Mouse (Mus musculus) thymus, postnatal 14 days (tissue): ENCODE results near the gene Arhgef12.
A peak's percentile ranks its signal among the peaks of the same experiment; 100 is the strongest.
"Not testable (repeated sequence)": the region's sequence is repeated elsewhere in the genome, so short reads cannot be mapped to it uniquely, and the experiment has no call there.

Source experiments
- DNase-seq: peaks from one replicate; pipeline ENCODE4 v3.0.0; 2021

Arhgef12 gene

GRCm38 (mm10) chr9:42995298-42995697, 111.7 kb downstream of the Arhgef12 start:
- no peak for DNase-seq

- DNase-seq, result no peak
These were observed 112.3 kb downstream of the Arhgef12 start for GRCm38 (mm10) chr9:42994708-42995107.

GRCm38 (mm10) chr9:42993659-42994058, 113.4 kb downstream of the Arhgef12 start:
- no peak for DNase-seq

GRCm38 (mm10) chr9:42987988-42988387, 119.1 kb downstream of the Arhgef12 start:
- no peak for DNase-seq

GRCm38 (mm10) chr9:42968894-42969521, 138.0 kb downstream of the Arhgef12 start:
- no peak for DNase-seq

- DNase-seq, result no peak
These were observed 139.3 kb downstream of the Arhgef12 start for GRCm38 (mm10) chr9:42967731-42968130.

GRCm38 (mm10) chr9:42964809-42965208, 142.2 kb downstream of the Arhgef12 start:
- DNase-seq, result not testable (repeated sequence)

- no peak for DNase-seq
These were observed 142.7 kb downstream of the Arhgef12 start for GRCm38 (mm10) chr9:42964366-42964765.

GRCm38 (mm10) chr9:42962506-42962905, 144.5 kb downstream of the Arhgef12 start:
- no peak for DNase-seq

GRCm38 (mm10) chr9:42958401-42958800, 148.6 kb downstream of the Arhgef12 start:
- DNase-seq, result no peak

- DNase-seq, result no peak
These were observed 158.7 kb downstream of the Arhgef12 start for GRCm38 (mm10) chr9:42948381-42948780.

GRCm38 (mm10) chr9:42945174-42945573, 161.9 kb downstream of the Arhgef12 start:
- DNase-seq, result no peak

- peak; percentile 65 for DNase-seq
These were observed 162.5 kb downstream of the Arhgef12 start for GRCm38 (mm10) chr9:42944536-42945006.

GRCm38 (mm10) chr9:42943781-42944535, 163.1 kb downstream of the Arhgef12 start, which contains the start of gene Grik4:
TSS of gene Grik4 (minus strand) at chr9:42944493.
- no peak for DNase-seq

GRCm38 (mm10) chr9:42943057-42943529, 163.9 kb downstream of the Arhgef12 start:
- DNase-seq, result no peak

- no peak for DNase-seq
These were observed 164.9 kb downstream of the Arhgef12 start for GRCm38 (mm10) chr9:42942148-42942547.

- DNase-seq, result no peak
These were observed 174.9 kb downstream of the Arhgef12 start for GRCm38 (mm10) chr9:42932146-42932545.

- no peak for DNase-seq
These were observed 179.5 kb downstream of the Arhgef12 start for GRCm38 (mm10) chr9:42927498-42927897.

GRCm38 (mm10) chr9:42926564-42926963, 180.5 kb downstream of the Arhgef12 start:
- DNase-seq, result no peak

GRCm38 (mm10) chr9:42921830-42922229, 185.2 kb downstream of the Arhgef12 start:
- no peak for DNase-seq

GRCm38 (mm10) chr9:42920190-42920589, 186.8 kb downstream of the Arhgef12 start:
- DNase-seq, result no peak

GRCm38 (mm10) chr9:42917911-42918310, 189.1 kb downstream of the Arhgef12 start:
- DNase-seq, result no peak
